Mouse (Mus musculus) stomach, postnatal 0 days (tissue): ENCODE results near the gene Spata16.

Source experiments
- CTCF ChIP-seq: IDR thresholded peaks from 2 replicates; pipeline ENCODE4 v1.5.1; 2016; ENCODE audit warnings: antibody characterized with exemption, low read depth, mild to moderate bottlenecking, moderate library complexity
- EP300 ChIP-seq: optimal IDR thresholded peaks from 2 replicates; pipeline ENCODE3; 2016; ENCODE audit warnings: antibody characterized with exemption

- no peak for TF ChIP-seq CTCF
- TF ChIP-seq EP300 = no peak
Observed at GRCm38 (mm10) chr3:26970529-26970928, 333.1 kb downstream of the Spata16 start.
